Mouse (Mus musculus) frontal cortex, adult (tissue): ENCODE measurements around the gene Gadd45a.

Experiments
- ATAC-seq: cut with Nextera tagmentation; 2 replicates; pipeline ENCODE4 v1.9.2; 2017; ENCODE audit warnings: mild to moderate bottlenecking, moderate library complexity, mixed read lengths; ENCODE audit not compliant: low TSS enrichment

Gene Gadd45a

GRCm38 (mm10) chr6:67019001-67019400, 18.3 kb downstream of the Gadd45a start:
- ATAC-seq: 0 out of 2 replicates have a peak, but pooled peaks have one; percentile 28

- ATAC-seq: no peak
These were observed 18.9 kb downstream of the Gadd45a start for GRCm38 (mm10) chr6:67018365-67018764.

GRCm38 (mm10) chr6:67016520-67017111, 20.6 kb downstream of the Gadd45a start:
- no peak for ATAC-seq

GRCm38 (mm10) chr6:67015739-67016519, 21.3 kb downstream of the Gadd45a start:
- no peak for ATAC-seq

- peak; percentile 62; the same call in 1 of the 2 replicates for ATAC-seq
These were observed 22.6 kb downstream of the Gadd45a start for GRCm38 (mm10) chr6:67014679-67015075.

- ATAC-seq: no peak
These were observed 23.1 kb downstream of the Gadd45a start for GRCm38 (mm10) chr6:67013949-67014678.

- ATAC-seq: no peak
These were observed 23.8 kb downstream of the Gadd45a start for GRCm38 (mm10) chr6:67013293-67013948.

- ATAC-seq: no peak
These were observed 26.1 kb downstream of the Gadd45a start for GRCm38 (mm10) chr6:67011217-67011518.

- peak; percentile 48 for ATAC-seq
These were observed 26.7 kb downstream of the Gadd45a start for GRCm38 (mm10) chr6:67010370-67011216.

GRCm38 (mm10) chr6:67009888-67010287, 27.4 kb downstream of the Gadd45a start:
- no peak for ATAC-seq

- no peak for ATAC-seq
These were observed 37.5 kb downstream of the Gadd45a start for GRCm38 (mm10) chr6:66999800-67000199.

GRCm38 (mm10) chr6:66998645-66999044, 38.6 kb downstream of the Gadd45a start:
- ATAC-seq: no peak

GRCm38 (mm10) chr6:66996257-66996656, 41.0 kb downstream of the Gadd45a start:
- ATAC-seq: no peak

- ATAC-seq: no peak
These were observed 41.4 kb downstream of the Gadd45a start for GRCm38 (mm10) chr6:66995825-66996224.

- no peak for ATAC-seq
These were observed 42.3 kb downstream of the Gadd45a start for GRCm38 (mm10) chr6:66994981-66995380.

GRCm38 (mm10) chr6:66992786-66993185, 44.5 kb downstream of the Gadd45a start:
- no peak for ATAC-seq

GRCm38 (mm10) chr6:66992232-66992631, 45.0 kb downstream of the Gadd45a start:
- peak; percentile 69; the same call in 1 of the 2 replicates for ATAC-seq

- ATAC-seq: no peak
These were observed 47.7 kb downstream of the Gadd45a start for GRCm38 (mm10) chr6:66989518-66989917.

GRCm38 (mm10) chr6:66989037-66989436, 48.2 kb downstream of the Gadd45a start:
- ATAC-seq: no peak

GRCm38 (mm10) chr6:66988363-66988762, 48.9 kb downstream of the Gadd45a start:
- no peak for ATAC-seq

GRCm38 (mm10) chr6:66987643-66988042, 49.6 kb downstream of the Gadd45a start:
- no peak for ATAC-seq
